Mouse (Mus musculus): ENCODE measurements around the gene Crybg3.
A peak's percentile ranks its signal among the peaks of the same experiment; 100 is the strongest.
"Not testable (repeated sequence)": the region's sequence is repeated elsewhere in the genome, so short reads cannot be mapped to it uniquely, and the experiment has no call there.

Crybg3 gene

GRCm38 (mm10) chr16:59532561-59532960 lies 68.2 kb downstream of the Crybg3 start:
- no peak for DNase-seq (ENCODE audit: low spot score)

GRCm38 (mm10) chr16:59531243-59531642 lies 69.5 kb downstream of the Crybg3 start:
- no peak for DNase-seq (ENCODE audit: low spot score)

GRCm38 (mm10) chr16:59529570-59529969 lies 71.2 kb downstream of the Crybg3 start:
- DNase-seq (ENCODE audit: low spot score), result no peak

- DNase-seq (ENCODE audit: low spot score), result no peak
Observed at GRCm38 (mm10) chr16:59526939-59527338, 73.8 kb downstream of the Crybg3 start.

GRCm38 (mm10) chr16:59521752-59522423 lies 78.9 kb downstream of the Crybg3 start:
- DNase-seq (ENCODE audit: low spot score), result no peak

GRCm38 (mm10) chr16:59517447-59518219 lies 83.1 kb downstream of the Crybg3 start:
- peak; percentile 26 for DNase-seq (ENCODE audit: low spot score)

- DNase-seq (ENCODE audit: low spot score), result no peak
Observed at GRCm38 (mm10) chr16:59516965-59517364, 83.8 kb downstream of the Crybg3 start.

- DNase-seq (ENCODE audit: low spot score), result no peak
Observed at GRCm38 (mm10) chr16:59515169-59515568, 85.6 kb downstream of the Crybg3 start.

GRCm38 (mm10) chr16:59509830-59510229 lies 90.9 kb downstream of the Crybg3 start:
- no peak for DNase-seq (ENCODE audit: low spot score)

- no peak for DNase-seq (ENCODE audit: low spot score)
Observed at GRCm38 (mm10) chr16:59499180-59499579, 101.6 kb downstream of the Crybg3 start.

GRCm38 (mm10) chr16:59497947-59498346 lies 102.8 kb downstream of the Crybg3 start:
- no peak for DNase-seq (ENCODE audit: low spot score)

- no peak for DNase-seq (ENCODE audit: low spot score)
Observed at GRCm38 (mm10) chr16:59493199-59493598, 107.6 kb downstream of the Crybg3 start.

- no peak for DNase-seq (ENCODE audit: low spot score)
Observed at GRCm38 (mm10) chr16:59487975-59488548, 112.7 kb downstream of the Crybg3 start.

GRCm38 (mm10) chr16:59487239-59487638 lies 113.5 kb downstream of the Crybg3 start:
- no peak for DNase-seq (ENCODE audit: low spot score)

- no peak for DNase-seq (ENCODE audit: low spot score)
Observed at GRCm38 (mm10) chr16:59477955-59478354, 122.8 kb downstream of the Crybg3 start.

- peak; percentile 72 for DNase-seq (ENCODE audit: low spot score)
Observed at GRCm38 (mm10) chr16:59474788-59475187, 126.0 kb downstream of the Crybg3 start.

GRCm38 (mm10) chr16:59472546-59472945 lies 128.2 kb downstream of the Crybg3 start:
- no peak for DNase-seq (ENCODE audit: low spot score)

GRCm38 (mm10) chr16:59471637-59472278 lies 129.0 kb downstream of the Crybg3 start, which contains the start of gene Riox2:
Gene Riox2, plus strand, starts transcription at chr16:59471775.
- peak; percentile 93 for DNase-seq (ENCODE audit: low spot score)

GRCm38 (mm10) chr16:59469846-59470245 lies 130.9 kb downstream of the Crybg3 start:
- DNase-seq (ENCODE audit: low spot score), result no peak

GRCm38 (mm10) chr16:59463973-59464372 lies 136.8 kb downstream of the Crybg3 start:
- DNase-seq (ENCODE audit: low spot score), result no peak

- DNase-seq (ENCODE audit: low spot score), result no peak
Observed at GRCm38 (mm10) chr16:59463567-59463966, 137.2 kb downstream of the Crybg3 start.

GRCm38 (mm10) chr16:59459259-59459861 lies 141.4 kb downstream of the Crybg3 start:
- DNase-seq (ENCODE audit: low spot score), result not testable (repeated sequence)

All from embryo, embryonic 10 days (tissue).